8 mouse cellular contexts compared by ENCODE assay signal in genomic region chr11:103112552-103112912, GRCm38 (mm10). TPM values are rescaled to one million over a fixed set of nuclear protein-coding genes. Genes with fewer than 3 reads are reported as not detected.
A peak's percentile ranks its signal among the peaks of the same experiment; 100 is the strongest.
DNase-seq lines count a peak whose midpoint lies in the region; ATAC-seq and TF ChIP-seq lines count a peak whose summit lies in the region.

No protein-coding gene starts in this region.

- peak; percentile 45 for DNase-seq in cerebellum, adult 8-10 months
- DNase-seq in cerebellum, adult 18-20 months = no peak
- DNase-seq in ovary, postnatal 36 days (ENCODE audit: low spot score) = peak; percentile 55
- DNase-seq in ovary, postnatal 10 days (ENCODE audit: low spot score) = no peak
- no peak for DNase-seq in liver, embryonic 11.5 days (ENCODE audit: low spot score)
- no peak for DNase-seq in frontal cortex, postnatal 25 days (ENCODE audit: low spot score in 2 of 2)
- DNase-seq in embryo, embryonic 10 days (ENCODE audit: low spot score) = no peak
- DNase-seq in thymus, adult 2 months = no peak

- H3K9me3 ChIP-seq in liver, embryonic 11.5 days (ENCODE audit: control insufficient read depth, low read length) = no peaks in the 10 kb centered on the region

- no peak for ATAC-seq in liver, embryonic 11.5 days (replicated peaks; ENCODE audit: low FRiP score)

- 38% methylated on average over 9 of the region's 9 CpGs for WGBS in liver, embryonic 11.5 days
- 83% methylated on average over 9 of the region's 9 CpGs for WGBS in thymus, adult 2 months

- peak overlapping the region; percentile 70 for H3K4me2 ChIP-seq in liver, embryonic 11.5 days

- no peaks in the 10 kb centered on the region for H3K36me3 ChIP-seq in liver, embryonic 11.5 days (ENCODE audit: control insufficient read depth, insufficient read depth, low read length)
- no peaks in the 10 kb centered on the region for H3K36me3 ChIP-seq in thymus, adult 2 months (ENCODE audit: control insufficient read depth, insufficient read depth, low read length)

- H3K27ac ChIP-seq in liver, embryonic 11.5 days (ENCODE audit: low read depth, low read length) = no peak overlapping the region
- H3K27ac ChIP-seq in thymus, adult 2 months (ENCODE audit: control insufficient read depth, insufficient read depth, low read length) = no peak overlapping the region

- TF ChIP-seq CTCF in thymus, adult 2 months (IDR thresholded peaks at IDR 0.05; ENCODE audit: borderline replicate concordance, control insufficient read depth, extremely low read depth, insufficient read depth, low read length, poor library complexity) = no peak

- TF ChIP-seq POLR2A in thymus, adult 2 months (IDR thresholded peaks at IDR 0.05; ENCODE audit: control insufficient read depth, extremely low read depth, insufficient read depth, low read length, poor library complexity) = no peak

- peaks cover 19% of the 10 kb centered on the region for H3K4me1 ChIP-seq in liver, embryonic 11.5 days (replicated peaks; ENCODE audit: control insufficient read depth, insufficient read depth, low read length)
- H3K4me1 ChIP-seq in thymus, adult 2 months (replicated peaks; ENCODE audit: control insufficient read depth, insufficient read depth, low read length) = peaks cover 8% of the 10 kb centered on the region

- peaks cover 2% of the 10 kb centered on the region; the same call in 1 of the 2 replicates for H3K27me3 ChIP-seq in liver, embryonic 11.5 days (replicated peaks; ENCODE audit: control insufficient read depth, insufficient read depth, low read length)
- no peaks in the 10 kb centered on the region for H3K27me3 ChIP-seq in thymus, adult 2 months (ENCODE audit: control insufficient read depth, insufficient read depth, low read length)

- H3K9ac ChIP-seq in liver, embryonic 11.5 days (ENCODE audit: low read depth, low read length) = peak overlapping the region; percentile 23; the same call in 1 of the 2 replicates

- H3K4me3 ChIP-seq in liver, embryonic 11.5 days (ENCODE audit: low read depth, low read length) = peak overlapping the region; percentile 35
- no peak overlapping the region for H3K4me3 ChIP-seq in thymus, adult 2 months (ENCODE audit: control insufficient read depth, insufficient read depth, low read length)

RNA-seq across cellular contexts. Expression of gene Hexim1, which starts 3.5 kb away (rescaled TPM):
- polyA plus RNA-seq in liver, embryonic 11.5 days (2014; fragmentation: Nextera tagmentation; extraction: Ambion mirVana) = 4.6 and 6.1 TPM in 2 replicates
- polyA plus RNA-seq in thymus, adult 2 months (2012; rRNA removed) = 18.2 and 18.4 TPM in 2 replicates

RNA-seq across cellular contexts. Expression of gene Acbd4, which starts 11.1 kb away (rescaled TPM):
- 24.5 and 30.7 TPM in 2 replicates for polyA plus RNA-seq in liver, embryonic 11.5 days (2014; fragmentation: Nextera tagmentation; extraction: Ambion mirVana)
- 28.8 and 29.5 TPM in 2 replicates for polyA plus RNA-seq in thymus, adult 2 months (2012; rRNA removed)

RNA-seq across cellular contexts. Expression of gene Plcd3, which starts 11.1 kb away (rescaled TPM):
- polyA plus RNA-seq in liver, embryonic 11.5 days (2014; fragmentation: Nextera tagmentation; extraction: Ambion mirVana) = 1.1 and 1.3 TPM in 2 replicates
- polyA plus RNA-seq in thymus, adult 2 months (2012; rRNA removed) = 3.9 and 5.4 TPM in 2 replicates

RNA-seq across cellular contexts. Expression of gene Hexim2, which starts 19.7 kb away (rescaled TPM):
- 11.9 and 13.8 TPM in 2 replicates for polyA plus RNA-seq in liver, embryonic 11.5 days (2014; fragmentation: Nextera tagmentation; extraction: Ambion mirVana)
- polyA plus RNA-seq in thymus, adult 2 months (2012; rRNA removed) = 4.9 and 6.9 TPM in 2 replicates

RNA-seq across cellular contexts. Expression of gene Fmnl1, which starts 58.4 kb away (rescaled TPM):
- polyA plus RNA-seq in liver, embryonic 11.5 days (2014; fragmentation: Nextera tagmentation; extraction: Ambion mirVana) = 6.3 and 6.9 TPM in 2 replicates
- polyA plus RNA-seq in thymus, adult 2 months (2012; rRNA removed) = 235 and 264 TPM in 2 replicates

Comparison
In these comparisons a context has a peak if more than half of its experiments do, and no peak if none do; other contexts are left out.
1. DNase-seq: peak in cerebellum, adult 8-10 months (single experiment) and ovary, postnatal 36 days (single experiment); none in cerebellum, adult 18-20 months (0 of 2), ovary, postnatal 10 days (single experiment), liver, embryonic 11.5 days (single experiment), frontal cortex, postnatal 25 days (0 of 2), embryo, embryonic 10 days (single experiment) and thymus, adult 2 months (single experiment).